Mouse (Mus musculus) lung, adult 2 months (tissue): ENCODE measurements around the gene Aox3.

Source experiments
- CTCF ChIP-seq: fragments of 200-500 bp; IDR thresholded peaks from 2 replicates; pipeline ENCODE4 v1.5.1; 2011; ENCODE audit warnings: mild to moderate bottlenecking, low read length, control low read depth; ENCODE audit not compliant: insufficient read depth
- POLR2A ChIP-seq: fragments of 200-500 bp; IDR thresholded peaks from 2 replicates; pipeline ENCODE4 v1.6.1; 2011; ENCODE audit warnings: low read depth, mild to moderate bottlenecking, control low read depth, low read length, borderline replicate concordance; ENCODE audit errors: extremely low read depth

DNA sequence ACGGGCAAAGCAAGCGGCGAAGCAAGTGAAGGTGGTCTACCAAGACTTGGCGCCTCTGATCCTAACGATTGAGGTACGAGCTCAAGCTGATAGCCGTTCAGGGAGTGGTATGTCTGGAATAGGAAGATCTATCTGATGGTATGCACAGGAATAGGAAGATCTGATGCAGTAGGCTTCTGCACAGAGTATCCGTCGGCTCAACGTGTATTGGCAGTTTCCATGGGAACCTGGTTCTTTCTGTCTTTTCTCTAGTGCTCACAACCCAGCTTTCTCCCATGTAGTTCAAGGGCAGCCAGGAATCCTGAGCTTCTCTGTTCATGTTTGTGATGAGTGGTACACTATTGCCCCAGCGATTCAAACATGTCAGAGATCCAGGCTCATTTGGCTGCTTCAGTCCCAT is 42.8 kb upstream of the Aox3 start:
- TF ChIP-seq POLR2A (no peak), CTCF (no peak)
